Mouse (Mus musculus) heart, adult 18-20 months (tissue): ENCODE measurements around the gene Prg3. TPM values are rescaled to one million over a fixed set of nuclear protein-coding genes. Genes with fewer than 3 reads are reported as not detected.

Experiments
- total RNA-seq, 2 experiments: library from RNA; stranded (reverse); gene quantifications; 2 replicates each; pipeline ENCODE4 v1.2.3; 2021

Gene Prg3
- total RNA-seq, 2 experiments from 2014 or later: not detected

Other genes starting within 250 kb of the Prg3 start
- 1 to 10 TPM in 1 of 2 experiments, under 1 TPM in 1; 0.98 to 1.7 TPM for gene Gm19426, start 244.6 kb upstream of the Prg3 start, total RNA-seq
- gene Serping1, start 212.8 kb upstream of the Prg3 start, total RNA-seq: 10 to 100 TPM; 64.0 to 71.6 TPM
- 10 to 100 TPM; 30.0 to 33.2 TPM for gene Ube2l6, start 189.4 kb upstream of the Prg3 start, total RNA-seq
- gene Smtnl1, start 165.6 kb upstream of the Prg3 start, total RNA-seq: not detected
- gene Timm10, start 161.2 kb upstream of the Prg3 start, total RNA-seq: 100 to 1,000 TPM; 109 to 146 TPM
- gene Slc43a1, start 149.4 kb upstream of the Prg3 start, total RNA-seq: 1 to 10 TPM; 2.6 to 3.3 TPM
- gene Rtn4rl2, start 101.5 kb upstream of the Prg3 start, total RNA-seq: 1 to 10 TPM; 3.0 to 3.5 TPM
- gene Slc43a3, start 51.6 kb upstream of the Prg3 start, total RNA-seq: 10 to 100 TPM; 65.4 to 72.8 TPM
- not detected for gene Prg2, start 7.8 kb upstream of the Prg3 start, total RNA-seq
- 10 to 100 TPM; 36.7 to 43.5 TPM for gene Ssrp1, start 49.0 kb downstream of the Prg3 start, total RNA-seq
- gene P2rx3, start 49.2 kb downstream of the Prg3 start, total RNA-seq: under 1 TPM; 0.20 to 0.44 TPM
- 10 to 100 TPM; 48.1 to 51.2 TPM for gene Tnks1bp1, start 59.8 kb downstream of the Prg3 start, total RNA-seq
- 10 to 100 TPM in 1 of 2 experiments, 1 to 10 TPM in 1; 5.7 to 11.3 TPM for gene Aplnr, start 148.0 kb downstream of the Prg3 start, total RNA-seq
- gene Lrrc55, start 209.0 kb downstream of the Prg3 start, total RNA-seq: 1 to 10 TPM; 1.2 to 1.5 TPM